Mouse (Mus musculus) forebrain, embryonic 16.5 days (tissue): ENCODE data around the gene Ntrk1. TPM values are rescaled to one million over a fixed set of nuclear protein-coding genes. Genes with fewer than 3 reads are reported as not detected.

ENCODE experiments used
- ATAC-seq: fragments of 200-750 bp; cut with Nextera tagmentation; 2 replicates; pipeline ENCODE4 v1.8.0; 2017; ENCODE audit warnings: mild to moderate bottlenecking, moderate library complexity
- H3K27ac ChIP-seq: fragments of 300-500 bp; sonication (generic); 2 replicates; pipeline ENCODE4 v1.5.1; 2014; ENCODE audit warnings: low read length, control low read depth
- H3K27me3 ChIP-seq: fragments of 300-500 bp; sonication (generic); replicated peaks from 2 replicates; pipeline ENCODE4 v1.6.1; 2014; ENCODE audit warnings: low read length; ENCODE audit not compliant: control insufficient read depth, insufficient read depth
- H3K36me3 ChIP-seq: fragments of 300-500 bp; sonication (generic); 2 replicates; pipeline ENCODE4 v1.6.1; 2014; ENCODE audit not compliant: control insufficient read depth, insufficient read depth
- H3K4me1 ChIP-seq: fragments of 300-500 bp; sonication (generic); replicated peaks from 2 replicates; pipeline ENCODE4 v1.6.1; 2014; ENCODE audit warnings: low read length; ENCODE audit not compliant: control insufficient read depth, insufficient read depth
- H3K4me2 ChIP-seq: fragments of 300-500 bp; sonication (generic); 2 replicates; pipeline ENCODE4 v1.6.1; 2014; ENCODE audit warnings: mild to moderate bottlenecking, low read length, control low read depth
- H3K4me3 ChIP-seq: fragments of 300-500 bp; sonication (generic); replicated peaks from 2 replicates; pipeline ENCODE4 v1.5.1; 2014; ENCODE audit warnings: mild to moderate bottlenecking, low read length, control low read depth
- H3K9ac ChIP-seq: fragments of 300-500 bp; sonication (generic); replicated peaks from 2 replicates; pipeline ENCODE4 v1.6.1; 2014; ENCODE audit warnings: low read depth, low read length, control low read depth
- H3K9me3 ChIP-seq: fragments of 300-500 bp; sonication (generic); 2 replicates; pipeline ENCODE4 v1.6.1; 2016; ENCODE audit warnings: low read length; ENCODE audit not compliant: control insufficient read depth
- WGBS: fragments of 180-500 bp; shearing (Covaris S2); extraction: QIAGEN DNeasy Blood & Tissue Kit; methylation state at CpG from one replicate; pipeline ENCODE4 v1.1.7; 2014; 5-methylcytosine and 5-hydroxymethylcytosine counted together
- polyA plus RNA-seq: library from polyadenylated mRNA; unstranded; fragments of >200 nt; fragmentation: Nextera tagmentation; extraction: Ambion mirVana; gene quantifications from 2 replicates; pipeline ENCODE4 v1.2.1, GENCODE M21; 2015

Ntrk1 gene
- polyA plus RNA-seq, 1 experiment from 2014 or later, result 2.1 TPM

GRCm38 (mm10) chr3:87795336-87796277 is 645 bp upstream of the Ntrk1 start:
- no peak overlapping the region for H3K27ac ChIP-seq
- H3K36me3 ChIP-seq, result no peaks in the 10 kb centered on the region
- H3K4me1 ChIP-seq, result peaks cover 13% of the 10 kb centered on the region
- H3K4me2 ChIP-seq, result peak overlapping the region; percentile 52
- 0 out of 2 replicates have a peak overlapping the region, but pooled peaks have one; percentile 3 for H3K9ac ChIP-seq
- peak; percentile 36; the same call in 1 of the 2 replicates for ATAC-seq
- WGBS, result 13% methylated on average over 33 of the region's 33 CpGs
- H3K27me3 ChIP-seq, result peaks cover 64% of the 10 kb centered on the region
- no peaks in the 10 kb centered on the region for H3K9me3 ChIP-seq
- peak overlapping the region; percentile 32 for H3K4me3 ChIP-seq

- Histone ChIP-seq H3K27me3 (peaks cover 25% of the 10 kb centered on the region), H3K4me1 (peaks cover 2% of the 10 kb centered on the region), H3K4me2 (no peak overlapping the region), H3K9me3 (no peaks in the 10 kb centered on the region), H3K27ac (no peak overlapping the region), H3K4me3 (no peak overlapping the region), H3K36me3 (no peaks in the 10 kb centered on the region), H3K9ac (no peak overlapping the region)
- no peak for ATAC-seq
- 39% methylated on average over 5 of the region's 5 CpGs for WGBS
Observed at GRCm38 (mm10) chr3:87789768-87790167, 5.2 kb downstream of the Ntrk1 start.

- Histone ChIP-seq H3K27me3 (peaks cover 22% of the 10 kb centered on the region), H3K4me3 (no peak overlapping the region), H3K9me3 (no peaks in the 10 kb centered on the region), H3K4me2 (no peak overlapping the region), H3K9ac (no peak overlapping the region), H3K27ac (no peak overlapping the region), H3K36me3 (no peaks in the 10 kb centered on the region), H3K4me1 (no peaks in the 10 kb centered on the region)
- ATAC-seq, result no peak
- WGBS, result 47% methylated on average over 1 of the region's 1 CpGs
Observed at GRCm38 (mm10) chr3:87789248-87789647, 5.7 kb downstream of the Ntrk1 start.

DNA sequence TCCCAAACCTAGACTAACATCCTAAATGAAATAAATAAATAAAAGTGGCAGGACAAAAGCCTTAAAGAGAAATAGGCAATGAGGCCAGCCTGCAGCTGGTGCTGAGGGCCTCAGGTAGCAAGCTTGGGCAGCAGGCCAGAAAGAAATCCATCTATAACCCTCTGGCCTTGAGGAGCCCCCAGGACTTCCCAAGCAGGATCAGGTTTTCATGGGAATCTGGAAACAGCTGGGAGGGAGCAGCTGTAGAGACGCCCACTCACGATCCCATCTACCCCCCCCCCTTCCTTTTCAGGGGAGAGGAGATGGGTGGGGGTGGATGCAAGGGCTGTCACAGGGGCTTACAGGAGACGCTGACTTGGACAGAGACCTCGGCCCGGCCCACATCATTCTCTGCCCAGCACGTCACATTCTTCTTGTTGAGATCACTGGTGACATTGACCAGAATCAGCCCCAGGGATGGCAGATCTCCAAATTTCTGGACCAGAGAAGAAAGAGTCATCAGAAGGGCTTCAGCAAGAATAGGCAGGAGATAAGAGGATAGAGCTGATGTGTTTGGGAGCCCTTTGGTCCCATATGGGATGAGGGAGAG is 9.2 kb downstream of the Ntrk1 start:
- no peaks in the 10 kb centered on the region for H3K4me1 ChIP-seq
- no peak overlapping the region for H3K4me2 ChIP-seq
- H3K27me3 ChIP-seq, result no peaks in the 10 kb centered on the region; the same call in 1 of the 2 replicates
- H3K4me3 ChIP-seq, result no peak overlapping the region
- ATAC-seq, result no peak
- WGBS, result 78% methylated on average over 6 of the region's 6 CpGs
- H3K36me3 ChIP-seq, result no peaks in the 10 kb centered on the region
- no peak overlapping the region for H3K27ac ChIP-seq
- no peak overlapping the region for H3K9ac ChIP-seq
- H3K9me3 ChIP-seq, result no peaks in the 10 kb centered on the region

- Histone ChIP-seq H3K4me2 (no peak overlapping the region), H3K27me3 (no peaks in the 10 kb centered on the region), H3K27ac (no peak overlapping the region), H3K9me3 (no peaks in the 10 kb centered on the region), H3K9ac (no peak overlapping the region), H3K36me3 (no peaks in the 10 kb centered on the region), H3K4me3 (no peak overlapping the region), H3K4me1 (no peaks in the 10 kb centered on the region)
- 88% methylated on average over 5 of the region's 5 CpGs for WGBS
- ATAC-seq, result no peak
Observed at GRCm38 (mm10) chr3:87785156-87785555, 9.8 kb downstream of the Ntrk1 start.

DNA sequence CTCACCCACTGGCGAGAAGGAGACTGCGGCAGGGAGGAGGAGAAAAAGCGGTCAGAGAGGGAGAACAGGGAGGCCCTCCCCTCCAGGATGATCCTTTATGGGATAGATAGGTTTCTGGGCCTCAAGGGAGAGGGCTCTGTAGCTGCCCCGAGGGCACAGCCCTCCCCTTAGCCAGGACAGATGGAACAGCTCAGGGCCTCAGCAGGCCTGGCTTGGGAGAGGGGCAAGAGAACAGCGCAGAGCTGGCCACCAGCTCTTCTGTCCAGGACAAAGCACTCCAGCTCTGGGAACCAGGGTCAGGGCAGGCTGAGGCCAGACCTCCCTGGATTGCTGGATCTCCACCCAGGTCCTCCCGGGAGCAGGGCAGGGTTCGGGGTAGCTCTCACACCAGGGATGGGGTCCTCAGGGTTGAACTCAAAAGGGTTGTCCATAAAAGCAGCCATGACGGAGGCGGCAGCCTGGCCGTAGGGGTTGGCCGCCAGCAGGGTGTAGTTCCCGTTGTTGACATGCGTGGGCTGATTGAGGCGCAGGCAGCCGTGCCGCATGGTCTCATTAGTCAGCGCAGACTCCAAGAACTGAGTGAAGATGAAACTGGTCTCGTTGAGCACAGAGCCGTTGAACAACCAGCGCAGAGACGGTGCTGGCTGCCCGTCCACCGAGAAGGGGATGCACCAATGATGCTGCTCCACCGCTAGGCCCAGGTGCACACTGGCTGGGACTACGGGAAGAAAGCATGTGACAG is 11.5 kb downstream of the Ntrk1 start:
- H3K36me3 ChIP-seq, result no peaks in the 10 kb centered on the region
- no peak for ATAC-seq
- no peaks in the 10 kb centered on the region for H3K27me3 ChIP-seq
- no peak overlapping the region for H3K4me2 ChIP-seq
- no peak overlapping the region for H3K9ac ChIP-seq
- H3K4me1 ChIP-seq, result no peaks in the 10 kb centered on the region
- no peaks in the 10 kb centered on the region for H3K9me3 ChIP-seq
- no peak overlapping the region for H3K27ac ChIP-seq
- H3K4me3 ChIP-seq, result no peak overlapping the region
- WGBS, result 87% methylated on average over 25 of the region's 25 CpGs

DNA sequence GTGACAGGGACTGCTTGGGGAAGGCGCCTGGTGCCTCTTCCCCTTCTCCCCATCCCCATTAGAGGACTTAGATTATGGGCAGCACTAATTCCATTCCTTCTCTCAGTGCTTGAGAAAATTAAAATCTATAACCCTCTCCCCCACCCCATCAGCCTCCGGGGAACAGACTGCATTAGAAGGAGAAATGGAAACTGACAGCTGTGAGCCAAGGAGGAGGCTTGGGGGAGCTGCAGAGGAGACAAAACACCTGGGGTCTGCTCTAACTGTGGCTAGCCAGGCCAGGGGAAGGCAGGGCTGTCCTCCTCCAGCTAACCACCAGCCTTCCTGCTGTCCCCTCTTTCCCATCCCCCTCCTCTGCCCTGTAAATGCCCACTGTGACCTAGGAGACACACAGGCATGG is 15.9 kb downstream of the Ntrk1 start:
- Histone ChIP-seq H3K9me3 (no peaks in the 10 kb centered on the region), H3K27me3 (no peaks in the 10 kb centered on the region), H3K27ac (no peak overlapping the region), H3K4me3 (no peak overlapping the region), H3K4me1 (no peaks in the 10 kb centered on the region), H3K9ac (no peak overlapping the region), H3K4me2 (no peak overlapping the region), H3K36me3 (no peaks in the 10 kb centered on the region)
- WGBS, result 46% methylated on average over 2 of the region's 2 CpGs
- ATAC-seq, result no peak

GRCm38 (mm10) chr3:87778283-87778682 is 16.7 kb downstream of the Ntrk1 start:
- no peaks in the 10 kb centered on the region for H3K4me1 ChIP-seq
- no peak overlapping the region for H3K4me2 ChIP-seq
- H3K4me3 ChIP-seq, result no peak overlapping the region
- H3K27ac ChIP-seq, result no peak overlapping the region
- peak; percentile 45; the same call in 1 of the 2 replicates for ATAC-seq
- H3K9ac ChIP-seq, result no peak overlapping the region
- no peaks in the 10 kb centered on the region for H3K9me3 ChIP-seq
- WGBS, result 49% methylated on average over 23 of the region's 23 CpGs
- no peaks in the 10 kb centered on the region for H3K36me3 ChIP-seq
- H3K27me3 ChIP-seq, result no peaks in the 10 kb centered on the region

DNA sequence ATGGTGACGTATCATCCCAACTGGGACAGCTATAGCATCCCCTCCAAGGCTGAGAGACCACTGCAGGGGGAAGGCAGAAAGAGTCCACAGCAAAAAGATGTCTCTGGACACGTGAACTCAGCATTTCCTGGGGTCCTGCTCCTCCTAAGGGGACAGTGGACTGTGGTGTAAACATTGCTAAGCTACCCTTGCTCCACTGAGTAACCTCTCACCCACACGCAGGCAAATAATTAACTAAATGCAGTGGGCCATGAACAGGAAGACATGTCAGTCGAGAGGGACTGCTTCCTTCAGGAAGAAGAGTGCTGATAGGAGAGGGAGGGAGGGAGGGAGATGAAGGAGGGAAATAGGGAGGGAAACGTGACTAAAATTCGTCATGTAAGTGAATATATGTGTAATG is 23.9 kb downstream of the Ntrk1 start:
- H3K4me3 ChIP-seq, result no peak overlapping the region
- H3K27ac ChIP-seq, result no peak overlapping the region
- H3K4me1 ChIP-seq, result peaks cover 4% of the 10 kb centered on the region; the same call in 1 of the 2 replicates
- 57% methylated on average over 6 of the region's 6 CpGs for WGBS
- H3K4me2 ChIP-seq, result no peak overlapping the region
- H3K36me3 ChIP-seq, result no peaks in the 10 kb centered on the region
- H3K9ac ChIP-seq, result no peak overlapping the region
- no peak for ATAC-seq
- peaks cover 11% of the 10 kb centered on the region; the same call in 1 of the 2 replicates for H3K27me3 ChIP-seq
- no peaks in the 10 kb centered on the region for H3K9me3 ChIP-seq
